Mouse (Mus musculus) small intestine, adult 2 months (tissue): ENCODE measurements at regions not wholly inside any gene's neighbourhood (a gene's known extent, or its start where the extent isn't known, plus 50 kb on each side); places are given as distances from the start of the nearest gene placed in this dataset.
"Not testable (repeated sequence)": the region's sequence is repeated elsewhere in the genome, so short reads cannot be mapped to it uniquely, and the experiment has no call there.

Source experiments
- H3K27ac ChIP-seq: fragments of 200-500 bp; 2 replicates; pipeline ENCODE4 v1.5.1; 2012; ENCODE audit warnings: low read depth, low read length, control low read depth, inconsistent platforms; ENCODE audit not compliant: insufficient read depth
- H3K27me3 ChIP-seq: fragments of 200-500 bp; 2 replicates; pipeline ENCODE4 v1.6.1; 2012; ENCODE audit warnings: mild to moderate bottlenecking, moderate library complexity, low read length, inconsistent platforms; ENCODE audit not compliant: control insufficient read depth, insufficient read depth
- H3K36me3 ChIP-seq: fragments of 200-500 bp; 2 replicates; pipeline ENCODE4 v1.6.1; 2012; ENCODE audit warnings: mild to moderate bottlenecking, low read length, control low read depth, inconsistent platforms; ENCODE audit not compliant: control insufficient read depth, insufficient read depth
- H3K4me1 ChIP-seq: fragments of 200-500 bp; 2 replicates; pipeline ENCODE4 v1.6.1; 2012; ENCODE audit warnings: low read length, inconsistent platforms, mixed read lengths; ENCODE audit not compliant: control insufficient read depth, insufficient read depth, insufficient read length
- H3K4me3 ChIP-seq: fragments of 200-500 bp; 2 replicates; pipeline ENCODE4 v1.5.1; 2012; ENCODE audit warnings: low read depth, mild to moderate bottlenecking, control low read depth, inconsistent platforms, low read length, moderate library complexity
- CTCF ChIP-seq: fragments of 200-500 bp; IDR thresholded peaks from 2 replicates; pipeline ENCODE4 v1.5.1; 2012; ENCODE audit warnings: low read depth, mild to moderate bottlenecking, control low read depth, inconsistent platforms, low read length, moderate library complexity, mixed read lengths; ENCODE audit not compliant: insufficient replicate concordance, insufficient read length; ENCODE audit errors: extremely low read depth
- POLR2A ChIP-seq: fragments of 200-500 bp; IDR thresholded peaks from 2 replicates; pipeline ENCODE4 v1.6.1; 2012; ENCODE audit warnings: low read depth, mild to moderate bottlenecking, control low read depth, inconsistent platforms, low read length, moderate library complexity
- WGBS: fragments of 180-500 bp; shearing (Covaris S2); methylation state at CpG from one replicate; pipeline ENCODE4 v1.1.7; 2018; 5-methylcytosine and 5-hydroxymethylcytosine counted together

GRCm38 (mm10) chr17:83061843-83062242 is 153.2 kb upstream of the Pkdcc start:
- TF ChIP-seq CTCF, result no peak
- no peak for TF ChIP-seq POLR2A
- Histone ChIP-seq H3K27ac (no peak overlapping the region), H3K27me3 (no peaks in the 10 kb centered on the region), H3K4me3 (no peak overlapping the region), H3K4me1 (peaks cover 2% of the 10 kb centered on the region; the same call in 1 of the 2 replicates), H3K36me3 (no peaks in the 10 kb centered on the region)
- 72% methylated on average over 6 of the region's 6 CpGs for WGBS

GRCm38 (mm10) chr17:83063848-83064247 is 151.2 kb upstream of the Pkdcc start:
- H3K27ac ChIP-seq, result no peak overlapping the region
- H3K27me3 ChIP-seq, result no peaks in the 10 kb centered on the region
- no peaks in the 10 kb centered on the region for H3K36me3 ChIP-seq
- H3K4me3 ChIP-seq, result no peak overlapping the region
- TF ChIP-seq POLR2A (no peak), CTCF (no peak)
- H3K4me1 ChIP-seq, result peaks cover 2% of the 10 kb centered on the region; the same call in 1 of the 2 replicates
- WGBS, result 25% methylated on average over 4 of the region's 4 CpGs

GRCm38 (mm10) chr17:83064376-83064775 is 150.7 kb upstream of the Pkdcc start:
- H3K36me3 ChIP-seq, H3K4me3 ChIP-seq: not testable (repeated sequence)
- 20% methylated on average over 12 of the region's 12 CpGs for WGBS

GRCm38 (mm10) chr17:83069246-83069645 is 145.8 kb upstream of the Pkdcc start:
- TF ChIP-seq CTCF (no peak), POLR2A (no peak)
- Histone ChIP-seq H3K4me1 (no peaks in the 10 kb centered on the region), H3K4me3 (no peak overlapping the region), H3K27me3 (no peaks in the 10 kb centered on the region), H3K36me3 (no peaks in the 10 kb centered on the region), H3K27ac (no peak overlapping the region)
- 67% methylated on average over 4 of the region's 4 CpGs for WGBS

More at GRCm38 (mm10) chr17:83064376-83064775, 150.7 kb upstream of the Pkdcc start:
- not testable (repeated sequence) for H3K4me1 ChIP-seq, H3K27ac ChIP-seq, H3K27me3 ChIP-seq

- Histone ChIP-seq H3K27ac (no peak overlapping the region), H3K4me3 (no peak overlapping the region), H3K27me3 (no peaks in the 10 kb centered on the region), H3K36me3 (no peaks in the 10 kb centered on the region), H3K4me1 (no peaks in the 10 kb centered on the region)
- WGBS, result 56% methylated on average over 6 of the region's 6 CpGs
- no peak for TF ChIP-seq POLR2A
- no peak for TF ChIP-seq CTCF
These were observed 143.3 kb upstream of the Pkdcc start for GRCm38 (mm10) chr17:83071746-83072145.

GRCm38 (mm10) chr17:83072175-83072574 is 142.9 kb upstream of the Pkdcc start:
- H3K27ac ChIP-seq, result no peak overlapping the region
- no peaks in the 10 kb centered on the region for H3K36me3 ChIP-seq
- no peak for TF ChIP-seq CTCF
- TF ChIP-seq POLR2A, result no peak
- no peaks in the 10 kb centered on the region for H3K4me1 ChIP-seq
- 64% methylated on average over 4 of the region's 4 CpGs for WGBS
- no peak overlapping the region for H3K4me3 ChIP-seq
- H3K27me3 ChIP-seq, result no peaks in the 10 kb centered on the region

- H3K4me3 ChIP-seq, result no peak overlapping the region
- no peaks in the 10 kb centered on the region for H3K27me3 ChIP-seq
- H3K36me3 ChIP-seq, result no peaks in the 10 kb centered on the region
- no peak overlapping the region for H3K27ac ChIP-seq
- 66% methylated on average over 5 of the region's 5 CpGs for WGBS
- H3K4me1 ChIP-seq, result 0 out of 2 replicates have a peak, but pooled peaks cover 2% of the 10 kb centered on the region
- TF ChIP-seq CTCF, result no peak
- no peak for TF ChIP-seq POLR2A
These were observed 140.2 kb upstream of the Pkdcc start for GRCm38 (mm10) chr17:83074893-83075292.
